Mouse (Mus musculus) heart, embryonic 11.5 days (tissue): ENCODE results near the gene Bbx. TPM values are rescaled to one million over a fixed set of nuclear protein-coding genes. Genes with fewer than 3 reads are reported as not detected.

Experiments used
- ATAC-seq: fragments of 200-750 bp; cut with Nextera tagmentation; replicated peaks from 2 replicates; pipeline ENCODE4 v1.8.0; 2017; ENCODE audit warnings: moderate library complexity; ENCODE audit not compliant: insufficient number of reproducible peaks, low FRiP score, low TSS enrichment
- H3K27ac ChIP-seq: fragments of 300-500 bp; sonication (generic); 2 replicates; pipeline ENCODE4 v1.5.1; 2014; ENCODE audit warnings: mild to moderate bottlenecking, low read depth, low read length
- H3K27me3 ChIP-seq: fragments of 300-500 bp; sonication (generic); 2 replicates; pipeline ENCODE4 v1.6.1; 2014; ENCODE audit warnings: mild to moderate bottlenecking, low read length, mixed read lengths; ENCODE audit not compliant: control insufficient read depth, insufficient read depth
- H3K36me3 ChIP-seq: fragments of 300-500 bp; sonication (generic); 2 replicates; pipeline ENCODE4 v1.6.1; 2014; ENCODE audit warnings: mild to moderate bottlenecking, low read length, moderate library complexity, mixed read lengths; ENCODE audit not compliant: control insufficient read depth, insufficient read depth
- H3K4me1 ChIP-seq: fragments of 300-500 bp; sonication (generic); 2 replicates; pipeline ENCODE4 v1.6.1; 2014; ENCODE audit warnings: low read length; ENCODE audit not compliant: control insufficient read depth, insufficient read depth
- H3K4me2 ChIP-seq: fragments of 300-500 bp; sonication (generic); 2 replicates; pipeline ENCODE4 v1.6.1; 2014; ENCODE audit warnings: mild to moderate bottlenecking, moderate library complexity
- H3K4me3 ChIP-seq: fragments of 300-500 bp; sonication (generic); 2 replicates; pipeline ENCODE4 v1.5.1; 2014; ENCODE audit warnings: low read depth, low read length
- H3K9ac ChIP-seq: fragments of 300-500 bp; sonication (generic); 2 replicates; pipeline ENCODE4 v1.6.1; 2014; ENCODE audit warnings: mild to moderate bottlenecking, low read depth, low read length, moderate library complexity
- H3K9me3 ChIP-seq: fragments of 300-500 bp; sonication (generic); replicated peaks from 2 replicates; pipeline ENCODE4 v1.6.1; 2016; ENCODE audit warnings: low read length; ENCODE audit not compliant: control insufficient read depth
- WGBS: fragments of 180-500 bp; shearing (Covaris S2); extraction: QIAGEN DNeasy Blood & Tissue Kit; methylation state at CpG from one replicate; pipeline ENCODE4 v1.1.7; 2014; ENCODE audit not compliant: insufficient replicate concordance; 5-methylcytosine and 5-hydroxymethylcytosine counted together
- polyA plus RNA-seq: library from polyadenylated mRNA; unstranded; fragments of >200 nt; fragmentation: Nextera tagmentation; extraction: Ambion mirVana; gene quantifications from 2 replicates; pipeline ENCODE4 v1.2.1, GENCODE M21; 2014

Gene Bbx
- polyA plus RNA-seq, 1 experiment from 2014 or later = 40.2 TPM

GRCm38 (mm10) chr16:50449086-50449485 is 16.9 kb upstream of the Bbx start:
- no peak overlapping the region for H3K4me3 ChIP-seq
- H3K9me3 ChIP-seq = no peaks in the 10 kb centered on the region
- no peaks in the 10 kb centered on the region for H3K4me1 ChIP-seq
- H3K36me3 ChIP-seq = no peaks in the 10 kb centered on the region
- no peak for ATAC-seq
- H3K27ac ChIP-seq = no peak overlapping the region
- H3K4me2 ChIP-seq = no peak overlapping the region
- WGBS = 81% methylated on average over 9 of the region's 9 CpGs
- H3K27me3 ChIP-seq = no peaks in the 10 kb centered on the region
- H3K9ac ChIP-seq = no peak overlapping the region

- no peak overlapping the region for H3K27ac ChIP-seq
- H3K36me3 ChIP-seq = no peaks in the 10 kb centered on the region
- no peak overlapping the region for H3K4me3 ChIP-seq
- H3K4me2 ChIP-seq = no peak overlapping the region
- no peak for ATAC-seq
- H3K27me3 ChIP-seq = no peaks in the 10 kb centered on the region
- WGBS = 67% methylated on average over 6 of the region's 6 CpGs
- no peaks in the 10 kb centered on the region for H3K4me1 ChIP-seq
- H3K9me3 ChIP-seq = no peaks in the 10 kb centered on the region
- H3K9ac ChIP-seq = no peak overlapping the region
Observed at GRCm38 (mm10) chr16:50445014-50445413, 12.8 kb upstream of the Bbx start.

- Histone ChIP-seq H3K9ac (no peak overlapping the region), H3K27me3 (no peaks in the 10 kb centered on the region), H3K36me3 (no peaks in the 10 kb centered on the region), H3K4me2 (no peak overlapping the region), H3K4me3 (no peak overlapping the region), H3K27ac (no peak overlapping the region), H3K4me1 (no peaks in the 10 kb centered on the region), H3K9me3 (no peaks in the 10 kb centered on the region)
- WGBS = 65% methylated on average over 3 of the region's 3 CpGs
- no peak for ATAC-seq
Observed at GRCm38 (mm10) chr16:50438816-50439215, 6.6 kb upstream of the Bbx start.

- Histone ChIP-seq H3K27ac (no peak overlapping the region), H3K27me3 (no peaks in the 10 kb centered on the region), H3K9ac (no peak overlapping the region), H3K4me2 (no peak overlapping the region), H3K4me3 (no peak overlapping the region), H3K9me3 (no peaks in the 10 kb centered on the region), H3K36me3 (no peaks in the 10 kb centered on the region), H3K4me1 (no peaks in the 10 kb centered on the region)
- ATAC-seq = no peak
- WGBS = 76% methylated on average over 15 of the region's 15 CpGs
Observed at GRCm38 (mm10) chr16:50437788-50438187, 5.6 kb upstream of the Bbx start.

- no peak for ATAC-seq
- Histone ChIP-seq H3K4me3 (no peak overlapping the region), H3K27ac (no peak overlapping the region), H3K9ac (no peak overlapping the region), H3K9me3 (no peaks in the 10 kb centered on the region), H3K36me3 (no peaks in the 10 kb centered on the region), H3K4me1 (no peaks in the 10 kb centered on the region), H3K4me2 (no peak overlapping the region), H3K27me3 (no peaks in the 10 kb centered on the region)
- WGBS = 20% methylated on average over 2 of the region's 2 CpGs
Observed at GRCm38 (mm10) chr16:50437331-50437730, 5.1 kb upstream of the Bbx start.

- peak overlapping the region; percentile 94 for H3K4me3 ChIP-seq
- H3K27ac ChIP-seq = peak overlapping the region; percentile 98
- peak overlapping the region; percentile 94 for H3K9ac ChIP-seq
- peak; percentile 67 for ATAC-seq
- H3K27me3 ChIP-seq = no peaks in the 10 kb centered on the region
- H3K9me3 ChIP-seq = no peaks in the 10 kb centered on the region
- 1% methylated on average over 64 of the region's 72 CpGs for WGBS
- H3K4me1 ChIP-seq = peaks cover 4% of the 10 kb centered on the region; the same call in 1 of the 2 replicates
- no peaks in the 10 kb centered on the region for H3K36me3 ChIP-seq
- peak overlapping the region; percentile 94 for H3K4me2 ChIP-seq
Observed at GRCm38 (mm10) chr16:50431011-50431981, 894 bp downstream of the Bbx start.

- Histone ChIP-seq H3K9me3 (no peaks in the 10 kb centered on the region), H3K27ac (peak overlapping the region; percentile 98), H3K4me1 (peaks cover 4% of the 10 kb centered on the region; the same call in 1 of the 2 replicates), H3K36me3 (no peaks in the 10 kb centered on the region), H3K4me3 (peak overlapping the region; percentile 94), H3K9ac (peak overlapping the region; percentile 94), H3K27me3 (no peaks in the 10 kb centered on the region), H3K4me2 (peak overlapping the region; percentile 94)
- no peak for ATAC-seq
- under 1% methylated on average over 12 of the region's 12 CpGs for WGBS
Observed at GRCm38 (mm10) chr16:50430515-50430877, 1.7 kb downstream of the Bbx start.

GRCm38 (mm10) chr16:50429692-50430514 is 2.3 kb downstream of the Bbx start:
- H3K4me3 ChIP-seq = peak overlapping the region; percentile 94
- H3K27me3 ChIP-seq = no peaks in the 10 kb centered on the region
- peak overlapping the region; percentile 94 for H3K4me2 ChIP-seq
- 1% methylated on average over 68 of the region's 69 CpGs for WGBS
- ATAC-seq = 0 out of 2 replicates have a peak, but pooled peaks have one; percentile 12
- peak overlapping the region; percentile 94 for H3K9ac ChIP-seq
- peaks cover 4% of the 10 kb centered on the region; the same call in 1 of the 2 replicates for H3K4me1 ChIP-seq
- H3K36me3 ChIP-seq = no peaks in the 10 kb centered on the region
- H3K9me3 ChIP-seq = no peaks in the 10 kb centered on the region
- peak overlapping the region; percentile 98 for H3K27ac ChIP-seq
